20 mouse cellular contexts compared by ENCODE assay signal in genomic region chr4:106805890-106806289, GRCm38 (mm10). TPM values are rescaled to one million over a fixed set of nuclear protein-coding genes. Genes with fewer than 3 reads are reported as not detected.
DNase-seq lines count a peak whose midpoint lies in the region; ATAC-seq and TF ChIP-seq lines count a peak whose summit lies in the region.
"Had no signal": no experiment of that assay in that cellular context is flagged by ENCODE, and none has a peak within 500 bp of the region (broad histone marks: within the 10 kb centered on the region; RNA-seq: fewer than 3 reads in every experiment).

No protein-coding gene starts in this region.

- intact Hi-C loops in heart, adult 2 months (cut with DNase I), result no loop called here

- H3K27me3 ChIP-seq in heart, adult 2 months (ENCODE audit: control insufficient read depth, insufficient read depth, low read length), result no peaks in the 10 kb centered on the region
- no peaks in the 10 kb centered on the region for H3K27me3 ChIP-seq in heart, embryonic 12.5 days (replicated peaks)
- no peaks in the 10 kb centered on the region for H3K27me3 ChIP-seq in intestine, postnatal 0 days (replicated peaks; ENCODE audit: control insufficient read depth, insufficient read depth, low read length)
- no peaks in the 10 kb centered on the region for H3K27me3 ChIP-seq in intestine, embryonic 16.5 days (replicated peaks; ENCODE audit: control insufficient read depth, insufficient read depth, low read length)
- no peaks in the 10 kb centered on the region for H3K27me3 ChIP-seq in MEL (ENCODE audit: control insufficient read depth in 1 of 2, insufficient read depth in 2 of 2, low read length in 2 of 2)
- H3K27me3 ChIP-seq in liver, embryonic 15.5 days, result no peaks in the 10 kb centered on the region
- H3K27me3 ChIP-seq: heart, embryonic 15.5 days had no signal

- no peak overlapping the region for H3K4me3 ChIP-seq in heart, adult 2 months
- H3K4me3 ChIP-seq in heart, embryonic 12.5 days, result no peak overlapping the region
- H3K4me3 ChIP-seq in intestine, postnatal 0 days (ENCODE audit: low read depth, low read length), result no peak overlapping the region
- no peak overlapping the region for H3K4me3 ChIP-seq in intestine, embryonic 16.5 days (ENCODE audit: low read length)
- no peak overlapping the region for H3K4me3 ChIP-seq in MEL (ENCODE audit: control insufficient read depth in 1 of 2, insufficient read depth in 1 of 2, low read depth in 2 of 2, low read length in 2 of 2)
- peak overlapping the region; percentile 76 for H3K4me3 ChIP-seq in liver, embryonic 15.5 days (replicated peaks)
- H3K4me3 ChIP-seq: hindbrain, embryonic 15.5 days had no signal

- H3K27ac ChIP-seq in heart, adult 2 months, result no peak overlapping the region
- H3K27ac ChIP-seq in heart, embryonic 12.5 days (ENCODE audit: poor library complexity, severe bottlenecking), result no peak overlapping the region
- H3K27ac ChIP-seq in intestine, postnatal 0 days (ENCODE audit: low read depth, low read length), result no peak overlapping the region
- no peak overlapping the region for H3K27ac ChIP-seq in intestine, embryonic 16.5 days (ENCODE audit: low read length)
- H3K27ac ChIP-seq in MEL (ENCODE audit: control insufficient read depth, low read depth, low read length), result no peak overlapping the region
- H3K27ac ChIP-seq in liver, embryonic 15.5 days (replicated peaks), result peak overlapping the region; percentile 90; the same call in 1 of the 2 replicates
- H3K27ac ChIP-seq: heart, embryonic 15.5 days; hindbrain, embryonic 15.5 days; stomach, postnatal 0 days had no signal

- no peak for DNase-seq in heart, adult 2 months
- no peak for DNase-seq in MEL (ENCODE audit: low read depth, low spot score)
- DNase-seq in lung, postnatal 36 days, result no peak
- DNase-seq: B cell, adult 2 months; cerebellum, adult 2 months; cerebellum, postnatal 36 days; kidney, adult 18-20 months; kidney, postnatal 10 days; left cerebral cortex, postnatal 4 days; lung, adult 2 months had no signal

- no peak overlapping the region for H3K9ac ChIP-seq in heart, adult 2 months (ENCODE audit: low read depth, low read length)
- H3K9ac ChIP-seq in heart, embryonic 12.5 days, result no peak overlapping the region
- H3K9ac ChIP-seq in intestine, postnatal 0 days (ENCODE audit: low read depth, low read length), result no peak overlapping the region
- no peak overlapping the region for H3K9ac ChIP-seq in intestine, embryonic 16.5 days (ENCODE audit: low read depth, low read length)
- no peak overlapping the region for H3K9ac ChIP-seq in MEL (ENCODE audit: control insufficient read depth, low read depth, low read length, poor library complexity, severe bottlenecking)
- H3K9ac ChIP-seq in liver, embryonic 15.5 days, result peak overlapping the region; percentile 87; the same call in 1 of the 2 replicates
- H3K9ac ChIP-seq: heart, embryonic 15.5 days; hindbrain, embryonic 15.5 days had no signal

- H3K4me1 ChIP-seq in heart, adult 2 months (ENCODE audit: control insufficient read depth, insufficient read depth, low read length), result no peaks in the 10 kb centered on the region
- peaks cover 16% of the 10 kb centered on the region for H3K4me1 ChIP-seq in heart, embryonic 12.5 days (replicated peaks)
- H3K4me1 ChIP-seq in intestine, postnatal 0 days (replicated peaks; ENCODE audit: control insufficient read depth, insufficient read depth, low read length), result no peaks in the 10 kb centered on the region
- peaks cover 9% of the 10 kb centered on the region; the same call in 1 of the 2 replicates for H3K4me1 ChIP-seq in intestine, embryonic 16.5 days (ENCODE audit: control insufficient read depth, insufficient read depth, low read length)
- H3K4me1 ChIP-seq in MEL (ENCODE audit: control insufficient read depth in 1 of 2, insufficient read depth in 2 of 2, low read length in 2 of 2), result peaks cover 4 to 27% of the 10 kb centered on the region in 2 experiments
- H3K4me1 ChIP-seq in liver, embryonic 15.5 days (replicated peaks), result peaks cover 52% of the 10 kb centered on the region

- 46% methylated on average over 2 of the region's 2 CpGs for WGBS in heart, adult 2 months
- 40% methylated on average over 2 of the region's 2 CpGs for WGBS in heart, embryonic 12.5 days
- 66% methylated on average over 2 of the region's 2 CpGs for WGBS in intestine, postnatal 0 days
- 58% methylated on average over 2 of the region's 2 CpGs for WGBS in intestine, embryonic 16.5 days
- 42% methylated on average over 2 of the region's 2 CpGs for WGBS in liver, embryonic 15.5 days (ENCODE audit: insufficient replicate concordance)

- ATAC-seq in heart, embryonic 12.5 days (ENCODE audit: insufficient number of reproducible peaks, low FRiP score), result no peak
- no peak for ATAC-seq in intestine, postnatal 0 days
- no peak for ATAC-seq in intestine, embryonic 16.5 days
- ATAC-seq in liver, embryonic 15.5 days (ENCODE audit: insufficient read depth), result no peak
- ATAC-seq: forebrain, embryonic 14.5 days; midbrain, embryonic 16.5 days had no signal

- no peak for TF ChIP-seq POLR2A in heart, adult 2 months (IDR thresholded peaks at IDR 0.05; ENCODE audit: insufficient read depth, low read depth, low read length)
- no peak for TF ChIP-seq POLR2A in MEL (IDR thresholded peaks at IDR 0.05; ENCODE audit: control insufficient read depth in 1 of 2, insufficient read depth in 1 of 2, low read depth in 1 of 2, low read length in 2 of 2, poor library complexity in 1 of 2)

- TF ChIP-seq RAD21 in MEL (IDR thresholded peaks at IDR 0.05; ENCODE audit: low read depth, low read length), result no peak; the same call in 1 of the 2 replicates

- no peak overlapping the region for H3K4me2 ChIP-seq in heart, embryonic 12.5 days
- no peak overlapping the region for H3K4me2 ChIP-seq in intestine, postnatal 0 days (replicated peaks; ENCODE audit: low read depth)
- no peak overlapping the region for H3K4me2 ChIP-seq in intestine, embryonic 16.5 days (ENCODE audit: low read depth, low read length)
- peak overlapping the region; percentile 83 for H3K4me2 ChIP-seq in liver, embryonic 15.5 days
- H3K4me2 ChIP-seq: hindbrain, embryonic 15.5 days had no signal

- peak; percentile 29 for TF ChIP-seq CTCF in heart, adult 2 months (IDR thresholded peaks at IDR 0.05)
- peak; percentile 11; the same call in 1 of the 2 replicates for TF ChIP-seq CTCF in intestine, postnatal 0 days (IDR thresholded peaks at IDR 0.05; ENCODE audit: low read depth)
- peak in 2 of 3 experiments; percentile 18 to 20; a peak in 2 of 6 replicates for TF ChIP-seq CTCF in MEL (IDR thresholded peaks at IDR 0.05 in 2 of 3, conservative IDR thresholded peaks at IDR 0.05 in 1 of 3; ENCODE audit: control insufficient read depth in 1 of 3, insufficient read depth in 1 of 3, low read depth in 2 of 3, low read length in 3 of 3, poor library complexity in 1 of 3, severe bottlenecking in 1 of 3)

- no peaks in the 10 kb centered on the region for H3K79me2 ChIP-seq in heart, adult 2 months (replicated peaks; ENCODE audit: control insufficient read depth, insufficient read depth, low read length)
- H3K79me2 ChIP-seq in MEL (ENCODE audit: control insufficient read depth, insufficient read depth, low read length, poor library complexity), result no peaks in the 10 kb centered on the region

- H3K9me3 ChIP-seq in heart, embryonic 12.5 days (replicated peaks), result peaks cover 5% of the 10 kb centered on the region
- H3K9me3 ChIP-seq in intestine, postnatal 0 days (ENCODE audit: control insufficient read depth), result no peaks in the 10 kb centered on the region
- H3K9me3 ChIP-seq in intestine, embryonic 16.5 days (ENCODE audit: control insufficient read depth, low read length), result no peaks in the 10 kb centered on the region
- no peaks in the 10 kb centered on the region for H3K9me3 ChIP-seq in MEL (replicated peaks; ENCODE audit: insufficient read depth, low read length)
- no peaks in the 10 kb centered on the region for H3K9me3 ChIP-seq in liver, embryonic 15.5 days (replicated peaks)
- H3K9me3 ChIP-seq: heart, embryonic 15.5 days; hindbrain, embryonic 15.5 days had no signal

- TF ChIP-seq EP300 in heart, adult 2 months (IDR thresholded peaks at IDR 0.05; ENCODE audit: insufficient read depth, low read depth, low read length), result no peak
- no peak for TF ChIP-seq EP300 in MEL (IDR thresholded peaks at IDR 0.05; ENCODE audit: low read depth in 1 of 2, low read length in 2 of 2)

- no peaks in the 10 kb centered on the region for H3K36me3 ChIP-seq in heart, adult 2 months (ENCODE audit: control insufficient read depth, insufficient read depth, low read length)
- H3K36me3 ChIP-seq in heart, embryonic 12.5 days, result no peaks in the 10 kb centered on the region
- no peaks in the 10 kb centered on the region; the same call in 1 of the 2 replicates for H3K36me3 ChIP-seq in intestine, postnatal 0 days (ENCODE audit: control insufficient read depth, insufficient read depth)
- no peaks in the 10 kb centered on the region for H3K36me3 ChIP-seq in intestine, embryonic 16.5 days (ENCODE audit: control insufficient read depth, insufficient read depth, low read length)
- H3K36me3 ChIP-seq in MEL (ENCODE audit: control insufficient read depth in 1 of 2, insufficient read depth in 2 of 2, low read length in 2 of 2), result peaks cover 0 to 23% of the 10 kb centered on the region in 2 experiments; a peak in 2 of 4 replicates
- H3K36me3 ChIP-seq in liver, embryonic 15.5 days (replicated peaks), result peaks cover 8% of the 10 kb centered on the region; the same call in 1 of the 2 replicates
- H3K36me3 ChIP-seq: embryonic facial prominence, embryonic 10.5 days; heart, embryonic 15.5 days; hindbrain, embryonic 15.5 days had no signal

TF ChIP-seq in MEL, 35 proteins besides CTCF, POLR2A, EP300 and RAD21 (continues in another document):
- no peak for TF ChIP-seq MXI1 (IDR thresholded peaks at IDR 0.05; ENCODE audit: low read depth, low read length)
- TF ChIP-seq USF1 (IDR thresholded peaks at IDR 0.05; ENCODE audit: low read depth, low read length), result no peak
- no peak for TF ChIP-seq MEF2A (IDR thresholded peaks at IDR 0.05; ENCODE audit: extremely low read depth, insufficient replicate concordance, low read depth, low read length, poor library complexity, severe bottlenecking)
- TF ChIP-seq MAZ (IDR thresholded peaks at IDR 0.05; ENCODE audit: low read depth, low read length), result no peak
- TF ChIP-seq CHD2 (IDR thresholded peaks at IDR 0.05; ENCODE audit: low read length), result no peak
- TF ChIP-seq ZC3H11A (IDR thresholded peaks at IDR 0.05; ENCODE audit: low read depth, low read length), result no peak
- TF ChIP-seq UBTF (IDR thresholded peaks at IDR 0.05; ENCODE audit: borderline replicate concordance, insufficient read depth, low read depth, low read length), result no peak

RNA-seq across cellular contexts. Expression of gene Acot11, which starts 1.1 kb away (rescaled TPM):
- total RNA-seq in heart, adult 2 months (2021), result 10 to 100 TPM; 27.5 to 48.6 TPM
- 16.4 and 25.2 TPM in 2 replicates for polyA plus RNA-seq in heart, adult 2 months (2012; rRNA removed)
- polyA plus RNA-seq in heart, embryonic 12.5 days (2016; fragmentation: Nextera tagmentation; extraction: Ambion mirVana), result 4.1 and 5.6 TPM in 2 replicates
- 7.8 and 7.9 TPM in 2 replicates for polyA plus RNA-seq in intestine, postnatal 0 days (2015; fragmentation: Nextera tagmentation; extraction: Ambion mirVana)
- 18.3 and 21.5 TPM in 2 replicates for polyA plus RNA-seq in intestine, embryonic 16.5 days (2015; fragmentation: Nextera tagmentation; extraction: Ambion mirVana)
- total RNA-seq in MEL (2012; rRNA removed), result 1.5 and 1.8 TPM in 2 replicates
- 1 to 10 TPM in 1 of 2 experiments, not detected in 1; 2.5 TPM for polyA plus RNA-seq in MEL (2012; ENCODE audit: insufficient read depth in 1 of 2, insufficient read length in 2 of 2, low read depth in 1 of 2, low replicate concordance in 2 of 2, missing spikeins in 1 of 2)
- 4.7 and 6.4 TPM in 2 replicates for polyA plus RNA-seq in liver, embryonic 15.5 days (2015; fragmentation: Nextera tagmentation; extraction: Ambion mirVana)
